In the genomic region with DNA sequence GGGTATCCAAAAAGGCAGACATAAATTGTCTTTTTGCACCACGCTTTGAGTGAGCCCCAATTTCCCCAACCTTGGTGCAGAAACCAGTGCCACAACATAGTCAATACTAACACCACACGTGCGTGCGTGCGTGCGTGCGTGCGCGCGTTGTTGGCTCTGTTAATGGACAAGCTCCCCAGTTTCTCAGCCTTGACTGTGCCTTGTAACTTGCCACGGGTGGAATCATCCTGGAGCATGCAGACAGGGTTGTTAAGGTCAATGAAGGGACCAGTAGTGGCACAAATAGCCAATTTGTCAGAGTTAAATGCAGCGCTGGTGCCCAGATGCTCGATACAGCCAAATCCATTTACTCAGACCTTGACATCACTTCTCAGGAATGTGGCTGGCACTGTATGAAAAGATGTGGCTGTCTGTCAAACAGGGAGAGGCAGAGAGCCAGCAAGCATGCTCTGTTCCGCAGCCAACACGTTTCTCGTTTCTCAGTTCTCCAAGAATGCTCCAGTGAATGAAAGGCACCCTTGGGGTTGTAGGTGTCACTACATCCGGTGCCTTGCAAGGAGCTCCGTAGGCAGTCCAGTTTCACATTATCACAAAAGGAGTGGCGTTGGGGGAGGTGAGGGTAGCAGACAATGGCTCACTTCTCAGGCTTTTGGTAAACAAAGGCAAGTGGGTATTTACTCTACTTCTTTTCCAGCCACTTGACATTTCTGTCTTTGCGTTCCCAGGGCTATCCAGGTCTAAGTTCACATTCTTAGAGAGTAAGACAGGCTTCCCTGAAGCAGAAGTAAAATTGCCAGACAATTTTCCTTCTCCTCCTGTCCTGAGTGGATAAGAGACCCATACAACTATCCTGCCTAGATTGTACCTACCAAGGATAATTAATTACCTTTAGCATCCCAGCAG, we compare ENCODE assay signal across 8 mouse cellular contexts. TPM values are rescaled to one million over a fixed set of nuclear protein-coding genes. Genes with fewer than 3 reads are reported as not detected.
A peak's percentile ranks its signal among the peaks of the same experiment; 100 is the strongest.
DNase-seq lines count a peak whose midpoint lies in the region; ATAC-seq lines count a peak whose summit lies in the region.

No protein-coding gene starts in this region.

- H3K27ac ChIP-seq in heart, embryonic 15.5 days, result peak overlapping the region; percentile 72
- no peak overlapping the region for H3K27ac ChIP-seq in midbrain, embryonic 14.5 days (replicated peaks; ENCODE audit: low read depth, low read length)

- H3K4me1 ChIP-seq in heart, embryonic 15.5 days (replicated peaks), result peaks cover 13% of the 10 kb centered on the region
- H3K4me1 ChIP-seq in midbrain, embryonic 14.5 days (ENCODE audit: control insufficient read depth, insufficient read depth, low read length), result no peaks in the 10 kb centered on the region

- 47% methylated on average over 20 of the region's 20 CpGs for WGBS in heart, embryonic 15.5 days
- WGBS in midbrain, embryonic 14.5 days, result 42% methylated on average over 20 of the region's 20 CpGs

- peak; percentile 77 for ATAC-seq in heart, embryonic 15.5 days (replicated peaks; ENCODE audit: insufficient number of reproducible peaks, insufficient read depth, low FRiP score, low read depth)
- ATAC-seq in midbrain, embryonic 14.5 days (ENCODE audit: low FRiP score, low TSS enrichment), result peak; percentile 70; the same call in 1 of the 2 replicates
- no peak for ATAC-seq in erythroblast, adult 5-6 weeks (replicated peaks; ENCODE audit: low FRiP score, poor library complexity, severe bottlenecking)

- H3K4me2 ChIP-seq in heart, embryonic 15.5 days, result peak overlapping the region; percentile 38; the same call in 1 of the 2 replicates
- 0 out of 2 replicates have a peak overlapping the region, but pooled peaks have one; percentile 12 for H3K4me2 ChIP-seq in midbrain, embryonic 14.5 days (ENCODE audit: low read length)

- H3K4me3 ChIP-seq in heart, embryonic 15.5 days, result no peak overlapping the region
- no peak overlapping the region for H3K4me3 ChIP-seq in midbrain, embryonic 14.5 days (replicated peaks; ENCODE audit: low read depth, low read length)

- H3K36me3 ChIP-seq in heart, embryonic 15.5 days, result no peaks in the 10 kb centered on the region
- no peaks in the 10 kb centered on the region for H3K36me3 ChIP-seq in midbrain, embryonic 14.5 days (ENCODE audit: control insufficient read depth, insufficient read depth, low read length)

- no peaks in the 10 kb centered on the region for H3K27me3 ChIP-seq in heart, embryonic 15.5 days
- no peaks in the 10 kb centered on the region for H3K27me3 ChIP-seq in midbrain, embryonic 14.5 days (ENCODE audit: control insufficient read depth, insufficient read depth, low read length)

- peak; percentile 15 for DNase-seq in ovary, postnatal 14 days (ENCODE audit: low spot score)
- no peak for DNase-seq in ovary, adult 18-20 months (ENCODE audit: low spot score)
- peak; percentile 29 for DNase-seq in embryo, embryonic 11 days
- peak; percentile 32 to 45 for DNase-seq in kidney, postnatal 25 days
- DNase-seq in midbrain, embryonic 14.5 days, result peak; percentile 64
- DNase-seq in B cell, adult 2 months, result no peak

- H3K9ac ChIP-seq in heart, embryonic 15.5 days, result no peak overlapping the region
- no peak overlapping the region for H3K9ac ChIP-seq in midbrain, embryonic 14.5 days (replicated peaks; ENCODE audit: low read length)

- no peaks in the 10 kb centered on the region for H3K9me3 ChIP-seq in heart, embryonic 15.5 days (replicated peaks)
- no peaks in the 10 kb centered on the region for H3K9me3 ChIP-seq in midbrain, embryonic 14.5 days (ENCODE audit: control insufficient read depth, low read length)

RNA-seq across cellular contexts. Expression of a gene that starts 53.2 kb away (rescaled TPM):
- 0.30 and 0.55 TPM in 2 replicates for polyA plus RNA-seq in heart, embryonic 15.5 days (2015; fragmentation: Nextera tagmentation; extraction: Ambion mirVana)
- polyA plus RNA-seq in midbrain, embryonic 14.5 days (2014; fragmentation: Nextera tagmentation; extraction: Ambion mirVana), result 0.86 and 1.3 TPM in 2 replicates
- total RNA-seq in erythroblast, adult 5-6 weeks (2015; ENCODE audit: low replicate concordance), result 0.38 TPM in 1 of 2 replicates, not detected in the other
- not detected in 2 replicates for total RNA-seq in erythroblast, adult 5-6 weeks (2017; ENCODE audit: low replicate concordance)

Comparison
In these comparisons a context has a peak if more than half of its experiments do, and no peak if none do; other contexts are left out.
1. DNase-seq: peak in ovary, postnatal 14 days (single experiment), embryo, embryonic 11 days (single experiment), kidney, postnatal 25 days (2 of 2) and midbrain, embryonic 14.5 days (single experiment); none in ovary, adult 18-20 months (single experiment) and B cell, adult 2 months (0 of 2).